Mouse (Mus musculus) megakaryocyte, embryonic 14.5 days (primary cell): ENCODE data around the gene Nlgn1. TPM values are rescaled to one million over a fixed set of nuclear protein-coding genes. Genes with fewer than 3 reads are reported as not detected.
"Not testable (repeated sequence)": the region's sequence is repeated elsewhere in the genome, so short reads cannot be mapped to it uniquely, and the experiment has no call there.

Source experiments
- H3K27me3 ChIP-seq: replicated peaks from 2 replicates; pipeline ENCODE3; 2012; ENCODE audit warnings: inconsistent platforms
- H3K36me3 ChIP-seq: replicated peaks from 2 replicates; pipeline ENCODE3; 2012; ENCODE audit warnings: low read length, inconsistent platforms, mixed read lengths
- H3K4me1 ChIP-seq: 2 replicates; pipeline ENCODE4 v1.6.1; 2012; ENCODE audit warnings: inconsistent platforms
- H3K4me3 ChIP-seq: replicated peaks from 2 replicates; pipeline ENCODE3; 2012; ENCODE audit warnings: moderate library complexity, mild to moderate bottlenecking, inconsistent platforms
- H3K9me3 ChIP-seq: 2 replicates; pipeline ENCODE4 v1.6.1; 2012; ENCODE audit warnings: inconsistent platforms
- FLI1 ChIP-seq: IDR thresholded peaks from 2 replicates; pipeline ENCODE4 v1.6.1; 2012; ENCODE audit warnings: low read length, inconsistent platforms, mixed read lengths
- GATA1 ChIP-seq: IDR thresholded peaks from 3 replicates; pipeline ENCODE4 v1.6.1; 2012; ENCODE audit warnings: mixed read lengths, low read length, inconsistent platforms, borderline replicate concordance
- polyA plus RNA-seq: library from polyadenylated mRNA; stranded (reverse); fragments of >175 nt; gene quantifications from 2 replicates; pipeline ENCODE4 v1.2.3, GENCODE M21; 2012; ENCODE audit warnings: low replicate concordance; ENCODE audit not compliant: insufficient read depth

The Nlgn1 gene
- polyA plus RNA-seq, 1 experiment, result 0.13 TPM

DNA sequence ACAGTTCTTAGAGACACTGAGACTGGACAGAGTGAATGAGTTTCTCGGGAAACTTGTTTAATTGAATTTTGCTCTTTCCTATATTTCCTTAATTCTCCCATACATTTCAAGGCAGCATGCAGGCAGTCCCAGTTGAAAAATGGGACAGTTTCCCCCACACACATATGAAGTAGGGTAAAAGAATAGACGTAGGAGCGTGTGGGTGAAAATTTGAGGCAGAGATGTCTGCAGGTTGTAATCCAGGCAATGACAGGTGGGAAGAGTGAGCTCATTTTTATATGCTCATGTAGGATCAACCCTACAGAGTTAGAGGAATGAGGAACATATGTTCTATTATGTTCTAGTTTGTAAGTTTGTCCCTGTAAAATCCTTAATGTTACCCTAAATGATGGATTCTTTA, 757.4 kb downstream of the Nlgn1 start:
- H3K4me3 ChIP-seq, result no peak overlapping the region
- no peaks in the 10 kb centered on the region for H3K36me3 ChIP-seq
- TF ChIP-seq GATA1, result no peak
- TF ChIP-seq FLI1, result no peak

DNA sequence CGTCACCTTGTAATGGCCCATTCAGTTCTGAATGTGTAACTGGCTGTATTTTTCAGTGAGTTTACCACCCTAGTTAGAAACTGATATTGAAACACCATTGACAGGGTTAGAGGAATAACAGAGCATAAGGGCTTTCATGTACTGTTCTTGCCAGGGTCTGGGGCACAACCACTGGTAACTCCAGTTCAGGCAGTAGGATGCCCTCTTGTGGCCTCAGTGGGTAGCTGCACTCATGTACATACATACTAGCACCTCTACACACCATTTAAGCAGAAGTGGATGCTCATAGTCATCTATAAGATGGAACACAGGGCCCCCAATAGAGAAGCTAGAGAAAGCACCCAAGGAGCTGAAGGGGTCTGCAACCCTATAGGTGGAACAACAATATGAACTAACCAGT, 773.7 kb downstream of the Nlgn1 start:
- H3K27me3 ChIP-seq, H3K4me3 ChIP-seq, H3K4me1 ChIP-seq, H3K36me3 ChIP-seq, H3K9me3 ChIP-seq: not testable (repeated sequence)

More for the DNA sequence above, 757.4 kb downstream of the Nlgn1 start:
- Histone ChIP-seq H3K27me3 (no peaks in the 10 kb centered on the region), H3K4me1 (no peaks in the 10 kb centered on the region), H3K9me3 (no peaks in the 10 kb centered on the region)

DNA sequence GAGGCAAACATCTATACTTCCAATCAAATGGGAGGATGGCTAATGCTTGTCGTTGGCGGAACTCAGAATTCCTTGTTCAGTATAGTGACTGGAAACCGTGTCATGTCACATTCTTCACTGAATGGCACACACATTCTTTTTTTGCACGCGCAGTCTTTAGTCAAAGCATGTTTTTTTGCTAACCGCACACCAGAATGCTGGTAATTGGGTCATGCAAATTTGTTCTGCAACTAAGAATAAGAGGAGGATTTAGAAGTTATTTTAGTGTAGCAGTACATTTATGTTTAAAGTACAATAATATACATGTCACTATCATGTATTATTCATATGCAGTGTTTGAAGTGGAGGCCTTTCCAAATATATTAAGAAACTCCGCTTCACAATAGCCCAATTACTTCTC, 783.2 kb downstream of the Nlgn1 start:
- H3K4me3 ChIP-seq, H3K9me3 ChIP-seq: not testable (repeated sequence)

DNA sequence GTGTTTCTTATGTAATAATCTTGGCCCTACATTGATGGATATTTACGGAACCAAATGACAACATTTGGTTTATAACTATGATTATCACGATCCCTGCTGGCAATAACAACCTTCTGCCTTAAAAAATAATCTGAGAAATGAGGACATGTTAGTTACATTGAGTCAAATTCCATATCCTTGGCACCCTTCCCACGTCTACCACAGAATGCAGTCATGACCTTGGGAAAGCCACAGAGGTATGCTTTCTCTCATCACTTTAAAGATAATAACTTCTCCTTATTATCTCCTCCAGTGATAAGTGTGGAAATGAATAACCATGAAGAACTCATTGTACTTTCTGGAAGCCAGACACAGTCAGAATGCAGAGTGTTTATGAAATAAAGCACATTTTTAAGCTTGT, 808.0 kb downstream of the Nlgn1 start:
- not testable (repeated sequence) for H3K4me3 ChIP-seq, H3K27me3 ChIP-seq, H3K4me1 ChIP-seq, H3K36me3 ChIP-seq, H3K9me3 ChIP-seq

More for the DNA sequence above, 783.2 kb downstream of the Nlgn1 start:
- H3K27me3 ChIP-seq, H3K4me1 ChIP-seq, H3K36me3 ChIP-seq: not testable (repeated sequence)

DNA sequence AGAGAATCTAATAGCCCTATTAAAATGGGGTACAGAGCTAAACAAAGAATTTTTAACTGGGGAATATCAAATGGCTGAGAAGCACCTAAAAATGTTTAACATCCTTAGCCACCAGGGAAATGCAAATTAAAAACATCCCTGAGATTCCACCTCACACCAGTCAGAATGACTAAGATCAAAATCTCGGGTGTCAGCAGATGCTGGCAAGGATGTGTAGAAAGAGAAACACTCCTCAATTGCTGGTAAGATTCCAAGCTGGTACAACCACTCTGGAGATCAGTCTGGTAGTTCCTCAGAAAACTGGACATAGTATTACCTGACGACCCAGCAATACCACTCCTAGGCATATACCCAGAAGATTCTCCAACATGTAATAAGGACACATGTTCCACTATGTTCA, 869.2 kb downstream of the Nlgn1 start:
- no peak overlapping the region for H3K4me3 ChIP-seq
- no peaks in the 10 kb centered on the region for H3K9me3 ChIP-seq
- TF ChIP-seq FLI1 (no peak), GATA1 (no peak)
- H3K36me3 ChIP-seq, result no peaks in the 10 kb centered on the region
- H3K4me1 ChIP-seq, result no peaks in the 10 kb centered on the region
- no peaks in the 10 kb centered on the region for H3K27me3 ChIP-seq

DNA sequence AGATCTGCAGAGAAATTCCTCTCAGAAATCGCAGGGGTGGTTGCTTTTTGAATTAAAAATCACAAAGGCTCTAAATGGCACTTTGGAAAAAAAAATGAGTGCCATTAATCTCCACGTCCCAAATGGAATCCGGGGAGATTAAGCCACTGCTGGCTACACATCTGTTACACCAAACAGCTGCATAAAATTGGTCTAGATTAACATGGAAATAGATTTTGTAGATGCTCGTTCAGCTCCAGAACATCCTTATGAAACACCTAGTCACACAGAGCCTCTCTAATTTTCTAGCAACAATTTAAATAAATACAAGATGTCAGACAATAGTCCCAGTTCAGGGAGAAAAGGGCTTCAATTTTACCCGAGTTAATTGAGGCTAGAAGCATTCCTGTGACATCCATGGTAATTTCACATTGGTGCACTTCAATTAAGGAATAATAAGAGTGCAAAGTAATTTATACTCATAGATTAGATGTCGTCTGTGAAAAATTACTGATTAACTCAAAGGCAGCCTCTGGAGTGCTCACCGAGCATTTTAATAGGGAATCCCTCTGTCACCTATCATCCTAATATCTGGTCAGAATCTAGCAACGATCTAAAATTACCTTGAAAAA, 875.9 kb downstream of the Nlgn1 start:
- Histone ChIP-seq H3K9me3 (no peaks in the 10 kb centered on the region), H3K36me3 (no peaks in the 10 kb centered on the region), H3K4me1 (no peaks in the 10 kb centered on the region), H3K4me3 (no peak overlapping the region), H3K27me3 (no peaks in the 10 kb centered on the region)
- TF ChIP-seq GATA1 (no peak), FLI1 (no peak)

DNA sequence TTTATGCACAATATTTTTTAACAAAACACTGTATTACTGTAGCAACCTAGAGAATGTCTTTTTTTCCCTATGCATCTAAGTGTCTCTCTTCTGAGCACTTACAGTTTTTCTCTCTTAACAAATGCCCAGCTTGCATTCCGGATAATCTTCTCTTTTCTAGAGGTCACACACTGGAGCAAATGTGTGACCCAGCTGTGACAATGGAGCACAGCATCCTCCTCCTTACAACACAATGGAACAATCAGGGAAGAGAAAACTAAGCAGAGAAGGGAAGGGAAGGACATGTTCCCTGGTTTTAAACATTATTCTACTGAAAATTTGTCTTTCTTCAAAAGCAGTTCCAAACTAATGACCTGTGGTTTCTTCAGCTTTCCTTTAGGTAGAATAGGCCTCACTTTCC, 879.9 kb downstream of the Nlgn1 start:
- H3K27me3 ChIP-seq, result no peaks in the 10 kb centered on the region
- H3K9me3 ChIP-seq, result no peaks in the 10 kb centered on the region
- H3K4me1 ChIP-seq, result no peaks in the 10 kb centered on the region
- H3K36me3 ChIP-seq, result no peaks in the 10 kb centered on the region
- TF ChIP-seq GATA1, result no peak
- no peak for TF ChIP-seq FLI1
- no peak overlapping the region for H3K4me3 ChIP-seq

DNA sequence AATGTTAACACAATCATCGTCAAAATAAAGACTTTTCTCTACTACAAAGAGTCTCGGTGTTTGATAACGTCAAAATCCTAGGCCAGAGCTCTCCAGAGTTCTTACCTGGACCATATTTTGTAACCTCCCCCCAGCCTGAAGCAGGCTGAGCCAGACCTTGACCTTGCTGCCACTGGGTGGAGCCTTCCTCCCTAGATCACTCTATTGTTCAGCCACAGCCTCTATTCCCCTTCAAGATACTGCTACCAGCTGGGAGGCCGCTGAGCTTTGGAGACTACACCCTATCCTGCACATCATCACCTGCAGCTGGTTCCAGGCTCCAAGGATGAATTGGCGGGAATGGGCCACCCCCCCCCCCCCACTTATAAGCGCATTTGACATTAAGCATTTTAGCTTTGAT, 881.8 kb downstream of the Nlgn1 start:
- TF ChIP-seq FLI1, result no peak
- no peak for TF ChIP-seq GATA1
- H3K9me3 ChIP-seq, result no peaks in the 10 kb centered on the region
- H3K4me1 ChIP-seq, result no peaks in the 10 kb centered on the region
- no peaks in the 10 kb centered on the region for H3K36me3 ChIP-seq
- no peak overlapping the region for H3K4me3 ChIP-seq
- no peaks in the 10 kb centered on the region for H3K27me3 ChIP-seq

DNA sequence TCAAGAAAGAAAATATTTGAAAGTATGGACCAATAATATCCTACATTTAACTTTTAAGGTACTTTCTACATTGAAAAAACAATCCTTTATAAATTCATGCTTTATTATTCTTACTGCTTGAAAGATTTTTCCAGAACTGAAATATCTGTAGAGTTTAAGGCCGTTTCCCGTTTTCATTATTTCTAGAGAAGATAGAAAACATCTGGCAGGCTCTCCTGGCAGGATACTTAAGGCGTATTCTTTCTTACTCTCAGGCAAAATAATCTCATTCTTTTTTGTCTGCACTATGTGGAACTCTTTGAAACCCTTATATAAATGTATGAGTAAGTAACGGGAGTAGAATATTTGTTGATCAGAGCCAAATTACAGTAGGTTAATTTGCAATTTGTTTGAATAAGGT, 882.9 kb downstream of the Nlgn1 start:
- TF ChIP-seq GATA1 (no peak), FLI1 (no peak)
- Histone ChIP-seq H3K27me3 (no peaks in the 10 kb centered on the region), H3K4me1 (no peaks in the 10 kb centered on the region), H3K4me3 (no peak overlapping the region), H3K36me3 (no peaks in the 10 kb centered on the region), H3K9me3 (no peaks in the 10 kb centered on the region)

DNA sequence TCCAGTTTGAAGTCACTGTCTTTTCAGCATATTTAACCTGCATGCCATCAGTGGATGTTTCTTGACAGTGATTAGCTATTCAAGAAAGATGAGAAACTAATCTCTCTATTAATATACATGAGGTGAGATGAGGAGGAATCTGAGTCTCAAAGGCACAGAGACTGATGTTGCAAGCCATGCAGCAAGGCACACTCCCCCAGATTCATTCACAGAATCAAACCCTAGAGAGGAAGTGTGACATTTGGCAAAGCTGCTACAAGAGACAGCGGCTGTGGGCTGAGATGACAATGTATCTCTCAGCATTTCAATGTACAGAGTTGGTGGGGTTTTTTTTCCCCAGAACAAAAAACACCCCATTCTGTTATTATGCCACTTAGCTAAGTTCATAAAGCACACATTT, 885.1 kb downstream of the Nlgn1 start:
- Histone ChIP-seq H3K36me3 (no peaks in the 10 kb centered on the region), H3K27me3 (no peaks in the 10 kb centered on the region), H3K4me1 (no peaks in the 10 kb centered on the region), H3K4me3 (no peak overlapping the region), H3K9me3 (no peaks in the 10 kb centered on the region)
- TF ChIP-seq GATA1, result no peak
- no peak for TF ChIP-seq FLI1

DNA sequence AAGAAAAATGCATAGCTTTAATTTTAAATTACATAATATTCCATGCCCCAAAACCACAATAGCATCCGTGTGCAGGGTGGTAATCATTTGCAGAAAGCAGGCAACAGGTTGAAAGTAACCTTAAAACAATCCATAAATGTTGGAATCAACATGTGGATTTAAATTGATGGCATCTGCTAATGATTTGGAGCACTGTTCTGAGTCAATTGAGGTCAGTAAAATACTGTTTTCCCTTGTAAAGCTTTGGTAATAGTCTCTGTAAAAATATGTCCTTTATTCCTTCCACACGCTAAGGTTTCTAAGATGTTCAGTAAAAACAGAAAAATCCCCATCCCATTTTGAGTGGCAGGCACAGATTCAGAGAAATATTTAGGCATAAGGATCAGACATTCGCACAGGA, 888.6 kb downstream of the Nlgn1 start:
- Histone ChIP-seq H3K4me3 (no peak overlapping the region), H3K9me3 (no peaks in the 10 kb centered on the region), H3K36me3 (no peaks in the 10 kb centered on the region), H3K27me3 (no peaks in the 10 kb centered on the region), H3K4me1 (no peaks in the 10 kb centered on the region)
- TF ChIP-seq GATA1 (no peak), FLI1 (no peak)
